Mouse (Mus musculus): ENCODE data around the gene Ezh2.

GRCm38 (mm10) chr6:47595696-47596095 lies 555 bp upstream of the Ezh2 start:
- TF ChIP-seq CTCF (IDR thresholded peaks at IDR 0.05; ENCODE audit: control insufficient read depth, insufficient read depth, insufficient read length) (no peak), MYOG (IDR thresholded peaks at IDR 0.05; ENCODE audit: control insufficient read depth, extremely low read depth, insufficient read length) (no peak), USF1 (IDR thresholded peaks at IDR 0.05; ENCODE audit: low read depth) (no peak), CEBPB (IDR thresholded peaks at IDR 0.05; ENCODE audit: low read depth) (no peak), MAX (IDR thresholded peaks at IDR 0.05) (no peak), MYOD1 (IDR thresholded peaks at IDR 0.05; ENCODE audit: control insufficient read depth, insufficient read length, low read depth) (no peak)

Data from C2C12 (cell line).